Mouse (Mus musculus) cerebellum, adult 11-12 months (tissue): ENCODE data around the gene Il4ra.

Source experiments
- DNase-seq: peaks from one replicate; pipeline ENCODE4 v3.0.0; 2022

Gene Il4ra

GRCm38 (mm10) chr7:125574832-125575231 lies 22.9 kb downstream of the Il4ra start:
- DNase-seq = no peak

GRCm38 (mm10) chr7:125575738-125576540 lies 24.0 kb downstream of the Il4ra start:
- no peak for DNase-seq

GRCm38 (mm10) chr7:125576982-125577381 lies 25.1 kb downstream of the Il4ra start:
- peak; percentile 36 for DNase-seq

- peak; percentile 28 for DNase-seq
These were observed 25.7 kb downstream of the Il4ra start for GRCm38 (mm10) chr7:125577486-125578088.

GRCm38 (mm10) chr7:125578106-125578505 lies 26.2 kb downstream of the Il4ra start:
- no peak for DNase-seq

GRCm38 (mm10) chr7:125579545-125580219 lies 27.8 kb downstream of the Il4ra start:
- DNase-seq = no peak

GRCm38 (mm10) chr7:125580220-125580549 lies 28.3 kb downstream of the Il4ra start:
- no peak for DNase-seq

- DNase-seq = no peak
These were observed 28.9 kb downstream of the Il4ra start for GRCm38 (mm10) chr7:125580625-125581316.

GRCm38 (mm10) chr7:125581317-125581672 lies 29.4 kb downstream of the Il4ra start:
- peak; percentile 79 for DNase-seq

GRCm38 (mm10) chr7:125583325-125584004 lies 31.5 kb downstream of the Il4ra start:
- DNase-seq = no peak

GRCm38 (mm10) chr7:125584005-125584369 lies 32.1 kb downstream of the Il4ra start:
- DNase-seq = no peak

GRCm38 (mm10) chr7:125586355-125586754 lies 34.4 kb downstream of the Il4ra start:
- no peak for DNase-seq

GRCm38 (mm10) chr7:125588721-125589120 lies 36.8 kb downstream of the Il4ra start:
- no peak for DNase-seq

- DNase-seq = no peak
These were observed 38.0 kb downstream of the Il4ra start for GRCm38 (mm10) chr7:125589896-125590295.

GRCm38 (mm10) chr7:125593831-125594230 lies 41.9 kb downstream of the Il4ra start:
- no peak for DNase-seq

GRCm38 (mm10) chr7:125596406-125596805 lies 44.5 kb downstream of the Il4ra start:
- no peak for DNase-seq

- DNase-seq = no peak
These were observed 45.2 kb downstream of the Il4ra start for GRCm38 (mm10) chr7:125597083-125597482.

GRCm38 (mm10) chr7:125597516-125598347 lies 45.8 kb downstream of the Il4ra start:
- DNase-seq = no peak

- no peak for DNase-seq
These were observed 47.6 kb downstream of the Il4ra start for GRCm38 (mm10) chr7:125599373-125599973.

- no peak for DNase-seq
These were observed 48.2 kb downstream of the Il4ra start for GRCm38 (mm10) chr7:125600136-125600535.

- no peak for DNase-seq
These were observed 48.8 kb downstream of the Il4ra start for GRCm38 (mm10) chr7:125600612-125601279.
